In the genomic region with DNA sequence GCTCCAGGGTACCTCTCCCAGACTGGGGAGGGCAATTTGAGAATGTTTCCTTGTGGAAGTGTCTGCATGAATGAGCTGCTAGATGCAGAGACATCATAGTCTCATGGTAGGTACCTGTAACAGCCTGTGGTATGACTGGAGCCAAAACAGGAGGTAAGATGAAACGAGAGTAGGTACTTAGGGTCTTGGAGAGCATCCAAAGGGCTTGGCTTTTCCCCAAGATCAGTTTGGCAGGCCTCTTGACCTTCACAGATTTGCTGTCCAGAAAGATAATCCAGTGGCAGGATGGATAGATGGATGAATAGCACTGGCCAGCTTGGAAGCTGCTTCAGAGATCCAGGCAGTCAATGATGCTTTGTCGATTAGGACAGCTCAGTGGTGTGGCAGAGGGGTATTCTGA, we compare ENCODE assay signal across 15 mouse cellular contexts. TPM values are rescaled to one million over a fixed set of nuclear protein-coding genes. Genes with fewer than 3 reads are reported as not detected.
A peak's percentile ranks its signal among the peaks of the same experiment; 100 is the strongest.
DNase-seq lines count a peak whose midpoint lies in the region; ATAC-seq and TF ChIP-seq lines count a peak whose summit lies in the region.
"Had no signal": no experiment of that assay in that cellular context is flagged by ENCODE, and none has a peak within 500 bp of the region (broad histone marks: within the 10 kb centered on the region; RNA-seq: fewer than 3 reads in every experiment).

No protein-coding gene starts in this region.

- no peak overlapping the region for H3K27ac ChIP-seq in heart, embryonic 10.5 days
- H3K27ac ChIP-seq in neural tube, embryonic 11.5 days (ENCODE audit: low read depth, low read length), result no peak overlapping the region; the same call in 1 of the 2 replicates
- peak overlapping the region; percentile 96 for H3K27ac ChIP-seq in hindbrain, postnatal 0 days
- peak overlapping the region; percentile 99; the same call in 1 of the 2 replicates for H3K27ac ChIP-seq in neural tube, embryonic 14.5 days (ENCODE audit: low read depth, low read length)
- H3K27ac ChIP-seq: embryonic facial prominence, embryonic 12.5 days; heart, adult 2 months; limb, embryonic 13.5 days had no signal

- peaks cover 39% of the 10 kb centered on the region for H3K4me1 ChIP-seq in heart, embryonic 10.5 days
- H3K4me1 ChIP-seq in neural tube, embryonic 11.5 days (ENCODE audit: control insufficient read depth, insufficient read depth, low read length), result peaks cover 15% of the 10 kb centered on the region
- peaks cover 14% of the 10 kb centered on the region for H3K4me1 ChIP-seq in hindbrain, postnatal 0 days (ENCODE audit: insufficient read depth, low read length)
- H3K4me1 ChIP-seq in neural tube, embryonic 14.5 days (ENCODE audit: control insufficient read depth, insufficient read depth, low read length), result peaks cover 22% of the 10 kb centered on the region

- 62% methylated on average over 2 of the region's 2 CpGs for WGBS in heart, embryonic 10.5 days
- WGBS in neural tube, embryonic 11.5 days, result 79% methylated on average over 2 of the region's 2 CpGs
- WGBS in hindbrain, postnatal 0 days, result 36% methylated on average over 2 of the region's 2 CpGs
- 57% methylated on average over 2 of the region's 2 CpGs for WGBS in neural tube, embryonic 14.5 days

- peak overlapping the region; percentile 74 for H3K4me2 ChIP-seq in neural tube, embryonic 11.5 days (ENCODE audit: low read depth)
- H3K4me2 ChIP-seq in hindbrain, postnatal 0 days (ENCODE audit: low read depth, low read length), result peak overlapping the region; percentile 76
- peak overlapping the region; percentile 84; the same call in 1 of the 2 replicates for H3K4me2 ChIP-seq in neural tube, embryonic 14.5 days (ENCODE audit: low read depth, low read length)

- peaks cover 9% of the 10 kb centered on the region for H3K27me3 ChIP-seq in heart, embryonic 10.5 days (ENCODE audit: insufficient read depth, poor library complexity, severe bottlenecking)
- no peaks in the 10 kb centered on the region for H3K27me3 ChIP-seq in neural tube, embryonic 11.5 days (ENCODE audit: control insufficient read depth, insufficient read depth, low read length)
- no peaks in the 10 kb centered on the region for H3K27me3 ChIP-seq in hindbrain, postnatal 0 days (ENCODE audit: insufficient read depth, low read length)
- H3K27me3 ChIP-seq in neural tube, embryonic 14.5 days (ENCODE audit: control insufficient read depth, insufficient read depth, low read length), result no peaks in the 10 kb centered on the region
- H3K27me3 ChIP-seq: embryonic facial prominence, embryonic 12.5 days had no signal

- 0 out of 2 replicates have a peak overlapping the region, but pooled peaks have one; percentile 76 for H3K4me3 ChIP-seq in heart, embryonic 10.5 days
- no peak overlapping the region for H3K4me3 ChIP-seq in neural tube, embryonic 11.5 days (ENCODE audit: low read depth, low read length)
- H3K4me3 ChIP-seq in hindbrain, postnatal 0 days (ENCODE audit: low read length), result no peak overlapping the region
- H3K4me3 ChIP-seq in neural tube, embryonic 14.5 days (ENCODE audit: low read depth, low read length), result no peak overlapping the region

- H3K36me3 ChIP-seq in heart, embryonic 10.5 days, result no peaks in the 10 kb centered on the region
- no peaks in the 10 kb centered on the region for H3K36me3 ChIP-seq in neural tube, embryonic 11.5 days (ENCODE audit: control insufficient read depth, insufficient read depth, low read length)
- H3K36me3 ChIP-seq in hindbrain, postnatal 0 days (ENCODE audit: insufficient read depth, low read length), result no peaks in the 10 kb centered on the region
- H3K36me3 ChIP-seq in neural tube, embryonic 14.5 days (ENCODE audit: control insufficient read depth, insufficient read depth, low read length), result no peaks in the 10 kb centered on the region
- H3K36me3 ChIP-seq: embryonic facial prominence, embryonic 12.5 days; limb, embryonic 13.5 days had no signal

- no peaks in the 10 kb centered on the region for H3K9me3 ChIP-seq in heart, embryonic 10.5 days
- H3K9me3 ChIP-seq in neural tube, embryonic 11.5 days (ENCODE audit: control insufficient read depth, low read length), result no peaks in the 10 kb centered on the region
- H3K9me3 ChIP-seq in hindbrain, postnatal 0 days (ENCODE audit: low read length), result no peaks in the 10 kb centered on the region
- no peaks in the 10 kb centered on the region for H3K9me3 ChIP-seq in neural tube, embryonic 14.5 days (ENCODE audit: control insufficient read depth, low read length)
- H3K9me3 ChIP-seq: embryonic facial prominence, embryonic 12.5 days; limb, embryonic 13.5 days had no signal

- H3K9ac ChIP-seq in neural tube, embryonic 11.5 days (ENCODE audit: low read length), result no peak overlapping the region
- H3K9ac ChIP-seq in hindbrain, postnatal 0 days (replicated peaks; ENCODE audit: low read length), result no peak overlapping the region
- no peak overlapping the region for H3K9ac ChIP-seq in neural tube, embryonic 14.5 days (replicated peaks; ENCODE audit: low read depth, low read length)

- no peak for TF ChIP-seq CTCF in hindbrain, postnatal 0 days (IDR thresholded peaks at IDR 0.05; ENCODE audit: low read depth)

- ATAC-seq in neural tube, embryonic 11.5 days (ENCODE audit: insufficient read depth, low FRiP score, low TSS enrichment), result no peak
- ATAC-seq in hindbrain, postnatal 0 days, result no peak
- no peak for ATAC-seq in neural tube, embryonic 14.5 days (ENCODE audit: low read depth)

- DNase-seq in heart, embryonic 10.5 days (ENCODE audit: low spot score), result no peak
- no peak for DNase-seq in heart, adult 18-20 months
- no peak for DNase-seq in neural tube, embryonic 11.5 days (ENCODE audit: low spot score)
- DNase-seq in neural tube, embryonic 10.5 days (ENCODE audit: extremely low spot score, low spot score), result no peak
- DNase-seq in hindbrain, postnatal 0 days (ENCODE audit: low spot score), result peak; percentile 29
- DNase-seq in adipocyte (ENCODE audit: low spot score), result no peak
- DNase-seq in right cerebral cortex, postnatal 25 days, result no peak
- DNase-seq: heart, adult 2 months; kidney, adult 18-20 months; lung, embryonic 14.5 days; thymus, postnatal 14 days had no signal

RNA-seq across cellular contexts. Expression of gene Spsb4, which starts 1.0 kb away (rescaled TPM):
- 53.5 and 66.5 TPM in 2 replicates for polyA plus RNA-seq in heart, embryonic 10.5 days (2016; fragmentation: Nextera tagmentation; extraction: Ambion mirVana)
- total RNA-seq in heart, adult 18-20 months (2021), result 1 to 10 TPM; 2.1 to 3.9 TPM
- polyA plus RNA-seq in neural tube, embryonic 11.5 days (2014; fragmentation: Nextera tagmentation; extraction: Ambion mirVana), result 115 and 125 TPM in 2 replicates
- total RNA-seq in hindbrain, postnatal 0 days (2014; rRNA removed), result 67.1 and 82.8 TPM in 2 replicates
- 36.2 and 37.2 TPM in 2 replicates for polyA plus RNA-seq in hindbrain, postnatal 0 days (2015; fragmentation: Nextera tagmentation; extraction: Ambion mirVana)
- 22.9 and 29.7 TPM in 2 replicates for polyA plus RNA-seq in neural tube, embryonic 14.5 days (2014; fragmentation: Nextera tagmentation; extraction: Ambion mirVana)
- total RNA-seq: monocyte, adult 5-6 weeks had no signal

Comparison
In these comparisons a context has a peak if more than half of its experiments do, and no peak if none do; other contexts are left out.
1. H3K27ac ChIP-seq: peak in hindbrain, postnatal 0 days (single experiment) and neural tube, embryonic 14.5 days (single experiment); none in heart, embryonic 10.5 days (single experiment) and neural tube, embryonic 11.5 days (single experiment).
2. Peak in every context shown above with its lines, with median percentiles within 50 percentile points of each other: H3K4me2 ChIP-seq.